Mouse (Mus musculus): ENCODE data around the gene Gbp2. TPM values are rescaled to one million over a fixed set of nuclear protein-coding genes. Genes with fewer than 3 reads are reported as not detected.

The Gbp2 gene
- total RNA-seq (2014; rRNA removed) (9.3 and 9.4 TPM in 2 replicates), polyA plus RNA-seq (2012; rRNA removed) (2.6 and 3.6 TPM in 2 replicates)

- under 1% methylated on average over 4 of the region's 4 CpGs for WGBS
Observed at GRCm38 (mm10) chr3:142620111-142620955, at the start of gene Gbp2. Gene Gbp2, plus strand, starts transcription at chr3:142620602.

DNA sequence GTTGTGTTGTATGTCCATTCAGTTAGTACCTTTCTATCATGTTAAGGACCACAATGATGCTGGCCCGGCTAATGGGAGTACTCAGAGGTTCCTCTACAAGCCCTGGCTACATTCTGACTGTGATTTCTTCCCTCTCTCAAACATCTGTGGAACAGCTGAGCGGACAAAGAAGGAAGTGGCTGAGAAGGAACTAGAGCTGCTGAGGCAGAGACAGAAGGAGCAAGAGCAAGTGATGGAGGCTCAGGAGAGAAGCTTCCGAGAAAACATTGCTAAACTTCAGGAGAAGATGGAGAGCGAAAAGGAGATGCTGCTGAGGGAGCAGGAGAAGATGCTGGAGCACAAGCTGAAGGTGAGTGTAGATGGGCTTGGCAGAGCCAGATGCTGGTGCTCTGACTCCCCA, 49.7 kb upstream of the Gbp2 start:
- no peak overlapping the region for H3K9ac ChIP-seq (ENCODE audit: low read depth, low read length)
- H3K79me2 ChIP-seq (ENCODE audit: control insufficient read depth, insufficient read depth, low read length): no peaks in the 10 kb centered on the region
- H3K36me3 ChIP-seq (ENCODE audit: control insufficient read depth, insufficient read depth, low read length): peaks cover 7% of the 10 kb centered on the region; the same call in 1 of the 2 replicates
- DNase-seq (ENCODE audit: extremely low read depth, low read depth, low spot score): no peak
- WGBS: 92% methylated on average over 4 of the region's 4 CpGs
- no peaks in the 10 kb centered on the region for H3K27me3 ChIP-seq (ENCODE audit: control insufficient read depth, insufficient read depth, low read length)
- H3K27ac ChIP-seq (replicated peaks; ENCODE audit: insufficient read depth, low read depth, low read length): no peak overlapping the region
- no peaks in the 10 kb centered on the region for H3K4me1 ChIP-seq (ENCODE audit: control insufficient read depth, insufficient read depth, low read length)
- no peak overlapping the region for H3K4me3 ChIP-seq (ENCODE audit: insufficient read depth, low read depth, low read length)
- TF ChIP-seq POLR2A (IDR thresholded peaks at IDR 0.05; ENCODE audit: extremely low read depth, insufficient read depth, low read length) (no peak), CTCF (IDR thresholded peaks at IDR 0.05; ENCODE audit: low read depth, low read length) (no peak)

More at GRCm38 (mm10) chr3:142620111-142620955, at the start of gene Gbp2:
- DNase-seq (ENCODE audit: extremely low read depth, low read depth, low spot score): peak; percentile 94
- H3K79me2 ChIP-seq (ENCODE audit: control insufficient read depth, insufficient read depth, low read length): no peaks in the 10 kb centered on the region
- H3K27me3 ChIP-seq (ENCODE audit: control insufficient read depth, insufficient read depth, low read length): 0 out of 2 replicates have a peak, but pooled peaks cover 3% of the 10 kb centered on the region
- peaks cover 4% of the 10 kb centered on the region for H3K4me1 ChIP-seq (ENCODE audit: control insufficient read depth, insufficient read depth, low read length)
- H3K36me3 ChIP-seq (ENCODE audit: control insufficient read depth, insufficient read depth, low read length): no peaks in the 10 kb centered on the region
- peak within 1 kb of the TSS; percentile 41 for H3K27ac ChIP-seq (replicated peaks; ENCODE audit: insufficient read depth, low read depth, low read length)
- TF ChIP-seq CTCF (IDR thresholded peaks at IDR 0.05; ENCODE audit: low read depth, low read length) (no peak), POLR2A (IDR thresholded peaks at IDR 0.05; ENCODE audit: extremely low read depth, insufficient read depth, low read length) (no peak)
- peak within 1 kb of the TSS; percentile 42 for H3K9ac ChIP-seq (ENCODE audit: low read depth, low read length)
- H3K4me3 ChIP-seq (ENCODE audit: insufficient read depth, low read depth, low read length): peak within 1 kb of the TSS; percentile 56

DNA sequence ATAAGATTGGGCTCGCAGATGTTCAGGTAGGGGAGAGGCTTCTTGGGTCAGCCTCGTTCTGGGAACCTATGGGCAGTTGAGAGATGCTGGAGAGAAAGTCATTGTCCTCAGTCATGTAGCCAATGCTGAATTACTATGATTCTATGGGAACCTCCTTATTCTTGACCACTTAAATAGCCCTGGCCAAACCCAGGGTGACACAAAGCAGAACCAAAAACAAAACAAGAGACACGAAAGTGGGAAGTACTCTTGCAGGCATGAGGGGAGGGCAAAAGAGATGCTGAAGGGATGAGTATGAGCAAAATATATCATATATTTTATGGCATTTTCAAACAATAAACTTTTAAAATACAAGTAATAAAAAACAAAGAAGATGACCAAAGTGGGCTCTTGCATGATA, 43.3 kb upstream of the Gbp2 start:
- Histone ChIP-seq H3K4me3 (ENCODE audit: insufficient read depth, low read depth, low read length) (no peak overlapping the region), H3K27ac (replicated peaks; ENCODE audit: insufficient read depth, low read depth, low read length) (no peak overlapping the region), H3K79me2 (ENCODE audit: control insufficient read depth, insufficient read depth, low read length) (no peaks in the 10 kb centered on the region), H3K27me3 (ENCODE audit: control insufficient read depth, insufficient read depth, low read length) (no peaks in the 10 kb centered on the region), H3K36me3 (ENCODE audit: control insufficient read depth, insufficient read depth, low read length) (no peaks in the 10 kb centered on the region), H3K4me1 (ENCODE audit: control insufficient read depth, insufficient read depth, low read length) (no peaks in the 10 kb centered on the region), H3K9ac (ENCODE audit: low read depth, low read length) (no peak overlapping the region)
- DNase-seq (ENCODE audit: extremely low read depth, low read depth, low spot score): peak; percentile 19
- TF ChIP-seq POLR2A (IDR thresholded peaks at IDR 0.05; ENCODE audit: extremely low read depth, insufficient read depth, low read length): no peak
- no peak for TF ChIP-seq CTCF (IDR thresholded peaks at IDR 0.05; ENCODE audit: low read depth, low read length)
- 77% methylated on average over 3 of the region's 3 CpGs for WGBS

- no peak for DNase-seq (ENCODE audit: extremely low read depth, low read depth, low spot score)
- 82% methylated on average over 4 of the region's 4 CpGs for WGBS
- no peaks in the 10 kb centered on the region for H3K36me3 ChIP-seq (ENCODE audit: control insufficient read depth, insufficient read depth, low read length)
Observed at GRCm38 (mm10) chr3:142578342-142578741, 42.1 kb upstream of the Gbp2 start.

GRCm38 (mm10) chr3:142583067-142583466, 37.3 kb upstream of the Gbp2 start:
- TF ChIP-seq CTCF (IDR thresholded peaks at IDR 0.05; ENCODE audit: low read depth, low read length): no peak
- TF ChIP-seq POLR2A (IDR thresholded peaks at IDR 0.05; ENCODE audit: extremely low read depth, insufficient read depth, low read length): no peak
- H3K27me3 ChIP-seq (ENCODE audit: control insufficient read depth, insufficient read depth, low read length): no peaks in the 10 kb centered on the region
- no peaks in the 10 kb centered on the region for H3K4me1 ChIP-seq (ENCODE audit: control insufficient read depth, insufficient read depth, low read length)
- no peak overlapping the region for H3K27ac ChIP-seq (replicated peaks; ENCODE audit: insufficient read depth, low read depth, low read length)
- no peak overlapping the region for H3K9ac ChIP-seq (ENCODE audit: low read depth, low read length)
- DNase-seq (ENCODE audit: extremely low read depth, low read depth, low spot score): no peak
- no peaks in the 10 kb centered on the region for H3K79me2 ChIP-seq (ENCODE audit: control insufficient read depth, insufficient read depth, low read length)
- no peak overlapping the region for H3K4me3 ChIP-seq (ENCODE audit: insufficient read depth, low read depth, low read length)
- no peaks in the 10 kb centered on the region for H3K36me3 ChIP-seq (ENCODE audit: control insufficient read depth, insufficient read depth, low read length)
- WGBS: 86% methylated on average over 4 of the region's 4 CpGs

More at GRCm38 (mm10) chr3:142578342-142578741, 42.1 kb upstream of the Gbp2 start:
- Histone ChIP-seq H3K9ac (ENCODE audit: low read depth, low read length) (no peak overlapping the region), H3K4me3 (ENCODE audit: insufficient read depth, low read depth, low read length) (no peak overlapping the region), H3K27me3 (ENCODE audit: control insufficient read depth, insufficient read depth, low read length) (no peaks in the 10 kb centered on the region), H3K27ac (replicated peaks; ENCODE audit: insufficient read depth, low read depth, low read length) (no peak overlapping the region), H3K4me1 (ENCODE audit: control insufficient read depth, insufficient read depth, low read length) (no peaks in the 10 kb centered on the region), H3K79me2 (ENCODE audit: control insufficient read depth, insufficient read depth, low read length) (no peaks in the 10 kb centered on the region)
- no peak for TF ChIP-seq CTCF (IDR thresholded peaks at IDR 0.05; ENCODE audit: low read depth, low read length)
- no peak for TF ChIP-seq POLR2A (IDR thresholded peaks at IDR 0.05; ENCODE audit: extremely low read depth, insufficient read depth, low read length)

DNA sequence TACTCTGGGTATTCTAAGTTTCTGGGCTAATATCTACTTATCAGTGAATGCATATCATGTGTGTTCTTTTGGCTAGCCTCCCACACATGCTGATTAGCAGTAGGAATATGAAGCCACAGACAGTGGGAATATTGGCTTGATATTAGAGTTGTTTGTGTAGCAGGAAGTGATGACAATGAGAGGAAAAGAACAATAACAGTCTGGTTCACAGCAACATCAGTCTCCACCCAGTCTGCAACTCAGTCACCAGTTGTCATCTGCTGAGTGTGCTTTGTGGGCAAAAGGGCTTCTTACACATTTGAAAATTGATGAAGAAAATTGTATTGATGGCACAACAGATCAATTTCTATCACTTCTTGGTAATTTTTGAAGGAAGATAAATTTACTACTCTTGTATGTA, 33.0 kb upstream of the Gbp2 start:
- Histone ChIP-seq H3K27ac (replicated peaks; ENCODE audit: insufficient read depth, low read depth, low read length) (no peak overlapping the region), H3K4me1 (ENCODE audit: control insufficient read depth, insufficient read depth, low read length) (no peaks in the 10 kb centered on the region; the same call in 1 of the 2 replicates), H3K79me2 (ENCODE audit: control insufficient read depth, insufficient read depth, low read length) (no peaks in the 10 kb centered on the region), H3K4me3 (ENCODE audit: insufficient read depth, low read depth, low read length) (no peak overlapping the region), H3K36me3 (ENCODE audit: control insufficient read depth, insufficient read depth, low read length) (no peaks in the 10 kb centered on the region), H3K9ac (ENCODE audit: low read depth, low read length) (no peak overlapping the region), H3K27me3 (ENCODE audit: control insufficient read depth, insufficient read depth, low read length) (0 out of 2 replicates have a peak, but pooled peaks cover 2% of the 10 kb centered on the region)
- DNase-seq (ENCODE audit: extremely low read depth, low read depth, low spot score): no peak
- TF ChIP-seq POLR2A (IDR thresholded peaks at IDR 0.05; ENCODE audit: extremely low read depth, insufficient read depth, low read length) (no peak), CTCF (IDR thresholded peaks at IDR 0.05; ENCODE audit: low read depth, low read length) (no peak)
